Comparison of ENCODE assay signal across 9 mouse cellular contexts in the genomic region with DNA sequence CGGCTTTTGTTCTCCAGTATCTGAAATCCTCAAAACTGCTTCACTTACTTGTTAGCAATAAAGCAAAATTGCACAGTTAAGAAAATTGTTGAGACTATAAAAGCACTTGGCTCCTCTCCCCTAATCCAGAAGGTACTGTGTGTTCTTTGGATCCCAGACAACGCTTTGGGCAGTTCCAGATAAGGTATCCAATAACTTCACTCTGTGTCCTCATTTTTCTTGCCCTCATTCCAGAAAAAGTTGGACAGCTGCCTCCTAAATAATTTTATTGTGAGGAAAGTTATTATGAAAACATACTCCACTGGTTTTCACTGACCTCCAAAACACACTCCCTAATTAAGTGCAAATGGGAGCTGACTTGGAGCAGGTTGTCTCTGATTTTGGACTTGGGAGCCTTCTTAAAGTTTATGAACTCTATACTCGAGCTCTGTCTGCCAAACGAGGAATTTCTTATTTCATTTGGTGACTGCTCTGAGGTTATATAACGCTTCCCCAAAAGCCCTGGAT.
DNase-seq lines count a peak whose midpoint lies in the region; ATAC-seq lines count a peak whose summit lies in the region.
"Had no signal": no experiment of that assay in that cellular context is flagged by ENCODE, and none has a peak within 500 bp of the region (broad histone marks: within the 10 kb centered on the region; RNA-seq: fewer than 3 reads in every experiment).

No protein-coding gene starts in this region.

- H3K27me3 ChIP-seq in heart, embryonic 11.5 days (ENCODE audit: control insufficient read depth, insufficient read depth, low read length), result no peaks in the 10 kb centered on the region
- no peaks in the 10 kb centered on the region for H3K27me3 ChIP-seq in heart, embryonic 16.5 days (ENCODE audit: control insufficient read depth, insufficient read depth, low read length)
- no peaks in the 10 kb centered on the region for H3K27me3 ChIP-seq in midbrain, embryonic 15.5 days (replicated peaks)
- H3K27me3 ChIP-seq: neural tube, embryonic 15.5 days had no signal

- H3K9ac ChIP-seq in heart, embryonic 11.5 days (ENCODE audit: low read depth, low read length), result no peak overlapping the region
- no peak overlapping the region for H3K9ac ChIP-seq in heart, embryonic 16.5 days (ENCODE audit: low read length)
- H3K9ac ChIP-seq in midbrain, embryonic 15.5 days, result no peak overlapping the region
- H3K9ac ChIP-seq: neural tube, embryonic 15.5 days had no signal

- no peaks in the 10 kb centered on the region for H3K4me1 ChIP-seq in heart, embryonic 11.5 days (ENCODE audit: control insufficient read depth, insufficient read depth, low read length)
- H3K4me1 ChIP-seq in heart, embryonic 16.5 days (ENCODE audit: control insufficient read depth, insufficient read depth, low read length), result peaks cover 4% of the 10 kb centered on the region
- H3K4me1 ChIP-seq in midbrain, embryonic 15.5 days, result no peaks in the 10 kb centered on the region
- H3K4me1 ChIP-seq: megakaryocyte, embryonic 14.5 days; neural tube, embryonic 15.5 days had no signal

- no peak overlapping the region for H3K4me3 ChIP-seq in heart, embryonic 11.5 days (ENCODE audit: low read depth, low read length)
- H3K4me3 ChIP-seq in heart, embryonic 16.5 days (ENCODE audit: low read length), result no peak overlapping the region
- H3K4me3 ChIP-seq in midbrain, embryonic 15.5 days, result no peak overlapping the region
- H3K4me3 ChIP-seq: megakaryocyte, embryonic 14.5 days; neural tube, embryonic 15.5 days had no signal

- no peaks in the 10 kb centered on the region for H3K9me3 ChIP-seq in heart, embryonic 11.5 days (replicated peaks; ENCODE audit: control insufficient read depth, low read length)
- no peaks in the 10 kb centered on the region for H3K9me3 ChIP-seq in heart, embryonic 16.5 days (replicated peaks; ENCODE audit: control insufficient read depth, low read length)
- no peaks in the 10 kb centered on the region for H3K9me3 ChIP-seq in midbrain, embryonic 15.5 days
- H3K9me3 ChIP-seq: megakaryocyte, embryonic 14.5 days; neural tube, embryonic 15.5 days had no signal

- DNase-seq in heart, adult 18-20 months, result peak; percentile 89 to 92
- peak; percentile 52 for DNase-seq in urinary bladder, postnatal 14 days (ENCODE audit: low spot score)
- no peak for DNase-seq in urinary bladder, postnatal 4 days (ENCODE audit: low spot score in 2 of 2)
- no peak for DNase-seq in layer of hippocampus, postnatal 36 days

- H3K36me3 ChIP-seq in heart, embryonic 11.5 days (ENCODE audit: control insufficient read depth, insufficient read depth, low read length), result no peaks in the 10 kb centered on the region
- H3K36me3 ChIP-seq in heart, embryonic 16.5 days (ENCODE audit: control insufficient read depth, insufficient read depth), result no peaks in the 10 kb centered on the region
- no peaks in the 10 kb centered on the region for H3K36me3 ChIP-seq in midbrain, embryonic 15.5 days (replicated peaks)
- H3K36me3 ChIP-seq: neural tube, embryonic 15.5 days had no signal

- H3K4me2 ChIP-seq in heart, embryonic 11.5 days, result no peak overlapping the region
- no peak overlapping the region for H3K4me2 ChIP-seq in heart, embryonic 16.5 days (ENCODE audit: low read depth, low read length)
- H3K4me2 ChIP-seq in midbrain, embryonic 15.5 days, result no peak overlapping the region
- H3K4me2 ChIP-seq: neural tube, embryonic 15.5 days had no signal

- H3K27ac ChIP-seq in heart, embryonic 11.5 days (ENCODE audit: low read depth, low read length), result no peak overlapping the region
- H3K27ac ChIP-seq in heart, embryonic 16.5 days (ENCODE audit: low read length), result peak overlapping the region; percentile 37; the same call in 1 of the 2 replicates
- H3K27ac ChIP-seq in midbrain, embryonic 15.5 days, result no peak overlapping the region
- H3K27ac ChIP-seq: neural tube, embryonic 15.5 days had no signal

- no peak for ATAC-seq in heart, embryonic 11.5 days (replicated peaks; ENCODE audit: insufficient number of reproducible peaks, low FRiP score, low TSS enrichment)
- ATAC-seq in heart, embryonic 16.5 days (replicated peaks; ENCODE audit: extremely low read depth, insufficient read depth, low FRiP score), result peak; percentile 41; the same call in 1 of the 2 replicates
- no peak for ATAC-seq in midbrain, embryonic 15.5 days (replicated peaks)

- WGBS in heart, embryonic 11.5 days (ENCODE audit: insufficient replicate concordance), result 60% methylated on average over 5 of the region's 5 CpGs
- WGBS in heart, embryonic 16.5 days, result 53% methylated on average over 5 of the region's 5 CpGs
- WGBS in midbrain, embryonic 15.5 days, result 80% methylated on average over 5 of the region's 5 CpGs

Comparison
In these comparisons a context has a peak if more than half of its experiments do, and no peak if none do; other contexts are left out.
1. DNase-seq: peak in heart, adult 18-20 months (2 of 2) and urinary bladder, postnatal 14 days (single experiment); none in urinary bladder, postnatal 4 days (0 of 2) and layer of hippocampus, postnatal 36 days (0 of 2).